Mouse (Mus musculus): Measurements from ENCODE around the gene Agap1. TPM values are rescaled to one million over a fixed set of nuclear protein-coding genes. Genes with fewer than 3 reads are reported as not detected.

The Agap1 gene
- 6.6 TPM for polyA plus RNA-seq (2014; fragmentation: Illumina TruSeq; extraction: RNeasy Lipid Tissue Mini Kit (QIAGEN cat#74804); ENCODE audit: insufficient read depth, low read depth, low replicate concordance)

GRCm38 (mm10) chr1:89454196-89455123 is at the start of gene Agap1:
TSS of gene Agap1 (plus strand) at chr1:89454806.

DNA sequence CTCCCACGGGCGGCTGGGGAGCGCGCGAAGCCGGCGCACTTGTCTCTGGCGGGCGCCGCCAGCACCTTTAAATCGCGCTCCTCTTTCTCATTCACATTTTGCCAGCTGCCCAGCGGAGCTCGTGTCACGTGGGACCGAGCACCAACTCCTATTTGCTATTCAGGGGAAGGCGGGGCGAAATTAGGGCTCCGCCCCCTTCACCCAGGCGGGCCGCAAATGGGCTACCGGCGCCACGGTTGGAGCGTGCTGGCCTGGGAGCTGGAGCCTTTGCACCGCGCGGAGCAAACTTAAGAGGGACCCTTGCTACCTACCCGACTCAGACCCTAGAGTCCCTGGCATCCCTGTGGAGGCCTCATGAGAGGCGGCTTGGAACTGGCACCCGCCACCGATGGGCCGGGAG is 476.5 kb downstream of the Agap1 start, which contains the start of gene Gbx2:
TSS of gene Gbx2 (minus strand) at position 60 of the 400 bp plus-strand sequence.

